Mouse (Mus musculus) limb, embryonic 15.5 days (tissue): ENCODE results near the gene Mknk1. TPM values are rescaled to one million over a fixed set of nuclear protein-coding genes. Genes with fewer than 3 reads are reported as not detected.
A peak's percentile ranks its signal among the peaks of the same experiment; 100 is the strongest.

Experiments
- ATAC-seq: fragments of 200-750 bp; cut with Nextera tagmentation; 2 replicates; pipeline ENCODE4 v1.8.0; 2017; ENCODE audit warnings: low read depth, moderate TSS enrichment; ENCODE audit not compliant: insufficient number of reproducible peaks, low FRiP score, low TSS enrichment
- H3K27ac ChIP-seq: fragments of 300-500 bp; sonication (generic); 2 replicates; pipeline ENCODE4 v1.5.1; 2015; ENCODE audit warnings: moderate library complexity, mild to moderate bottlenecking, inconsistent platforms
- H3K27me3 ChIP-seq: fragments of 300-500 bp; sonication (generic); 2 replicates; pipeline ENCODE4 v1.6.1; 2015; ENCODE audit warnings: inconsistent platforms
- H3K36me3 ChIP-seq: fragments of 300-500 bp; sonication (generic); 2 replicates; pipeline ENCODE4 v1.6.1; 2015; ENCODE audit warnings: inconsistent platforms
- H3K4me1 ChIP-seq: fragments of 300-500 bp; sonication (generic); 2 replicates; pipeline ENCODE4 v1.6.1; 2015; ENCODE audit warnings: inconsistent platforms
- H3K4me2 ChIP-seq: fragments of 300-500 bp; sonication (generic); 2 replicates; pipeline ENCODE4 v1.6.1; 2015; ENCODE audit warnings: mild to moderate bottlenecking, inconsistent platforms
- H3K4me3 ChIP-seq: fragments of 300-500 bp; sonication (generic); 2 replicates; pipeline ENCODE4 v1.5.1; 2015; ENCODE audit warnings: mild to moderate bottlenecking, inconsistent platforms
- H3K9ac ChIP-seq: fragments of 300-500 bp; sonication (generic); 2 replicates; pipeline ENCODE4 v1.6.1; 2015; ENCODE audit warnings: inconsistent platforms
- H3K9me3 ChIP-seq: fragments of 300-500 bp; sonication (generic); 2 replicates; pipeline ENCODE4 v1.6.1; 2016; ENCODE audit warnings: inconsistent platforms
- WGBS: fragments of 180-500 bp; shearing (Covaris S2); methylation state at CpG from one replicate; pipeline ENCODE4 v1.1.7; 2015; 5-methylcytosine and 5-hydroxymethylcytosine counted together
- polyA plus RNA-seq: library from polyadenylated mRNA; unstranded; fragments of >200 nt; fragmentation: Nextera tagmentation; extraction: Ambion mirVana; gene quantifications from 2 replicates; pipeline ENCODE4 v1.2.1, GENCODE M21; 2015

Gene Mknk1
- polyA plus RNA-seq = 31.8 and 32.7 TPM in 2 replicates

DNA sequence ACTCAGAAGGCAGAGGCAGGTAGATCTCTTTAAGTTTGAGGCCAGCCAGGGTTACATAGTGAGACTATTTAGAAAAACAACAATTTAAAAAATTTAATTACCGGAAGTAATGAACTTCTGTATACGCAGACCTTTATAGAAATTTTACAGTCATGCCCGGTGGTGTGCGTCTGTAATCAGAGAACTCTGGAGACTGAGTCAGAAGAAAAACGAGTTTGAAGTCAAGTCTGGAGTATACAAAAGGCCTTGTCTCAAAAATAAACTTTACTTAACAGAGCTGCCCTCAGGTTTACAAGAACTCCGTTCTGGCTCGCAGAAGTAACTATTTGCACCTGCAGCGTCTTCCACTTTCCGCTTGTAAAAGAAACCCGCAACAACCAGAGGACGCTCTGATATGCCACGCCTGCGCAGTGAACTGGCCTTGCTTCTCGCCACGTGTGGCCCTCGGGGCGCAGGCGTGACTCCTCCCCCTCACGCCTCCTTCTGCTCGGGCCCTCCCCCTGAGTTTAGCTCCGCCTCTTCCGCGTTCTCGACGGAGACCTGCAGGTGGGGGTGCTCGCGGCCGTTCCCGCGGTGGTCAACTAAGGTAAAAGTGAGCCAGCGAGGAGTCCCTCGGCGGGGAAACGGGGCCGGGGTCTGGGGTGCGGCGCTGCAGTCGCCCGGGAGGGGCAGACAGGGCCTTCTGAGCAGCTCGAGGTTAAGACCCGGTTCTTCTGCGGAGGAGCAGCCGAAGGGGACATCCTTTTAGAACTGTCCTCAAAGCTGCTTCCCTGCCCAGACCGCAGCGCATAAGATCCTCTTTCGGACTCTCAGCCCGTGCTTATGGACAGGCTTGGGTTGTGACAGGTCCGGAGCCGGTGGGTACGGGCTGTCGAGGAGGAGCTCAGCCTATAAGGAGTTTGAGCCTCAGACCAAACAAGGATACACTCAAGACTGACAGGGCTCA, at the start of gene Mknk1:
Mknk1 (plus strand) TSS at position 503 of the 946 bp plus-strand sequence.
- Histone ChIP-seq H3K27ac (peak within 1 kb of the TSS; percentile 71), H3K4me1 (peaks cover 6% of the 10 kb centered on the region), H3K4me3 (peak within 1 kb of the TSS; percentile 64), H3K9me3 (no peaks in the 10 kb centered on the region), H3K9ac (peak within 1 kb of the TSS; percentile 46; the same call in 1 of the 2 replicates), H3K4me2 (peak within 1 kb of the TSS; percentile 61), H3K36me3 (peaks cover 18% of the 10 kb centered on the region), H3K27me3 (no peaks in the 10 kb centered on the region)
- under 1% methylated on average over 51 of the region's 51 CpGs for WGBS
- peak; percentile 92 for ATAC-seq

DNA sequence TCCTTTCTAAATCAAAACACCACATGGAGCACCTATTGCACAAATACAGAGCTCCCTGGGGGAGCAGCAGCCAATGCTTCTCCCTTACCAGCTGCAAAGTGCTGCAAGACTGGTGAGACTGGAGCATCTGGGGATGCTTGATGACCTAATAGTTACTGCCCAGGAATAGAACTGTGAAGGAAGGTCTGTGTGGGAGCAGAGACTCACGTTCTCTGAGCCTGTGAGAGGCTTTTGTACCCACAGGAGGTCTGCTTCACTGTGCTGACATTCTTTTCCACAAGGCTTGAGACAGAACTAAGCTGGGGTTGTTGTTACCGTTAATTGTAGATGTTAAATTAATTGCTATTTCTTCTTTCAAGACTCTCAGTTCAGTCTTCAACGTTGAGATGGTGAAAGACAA, 48.1 kb upstream of the Mknk1 start:
- Histone ChIP-seq H3K27ac (no peak overlapping the region), H3K9me3 (no peaks in the 10 kb centered on the region), H3K36me3 (peaks cover 59% of the 10 kb centered on the region), H3K27me3 (no peaks in the 10 kb centered on the region), H3K4me2 (no peak overlapping the region), H3K4me1 (peaks cover under 1% of the 10 kb centered on the region; the same call in 1 of the 2 replicates), H3K4me3 (no peak overlapping the region), H3K9ac (no peak overlapping the region)
- ATAC-seq = no peak
- WGBS = 81% methylated on average over 3 of the region's 3 CpGs

GRCm38 (mm10) chr4:115795360-115795759, 43.6 kb upstream of the Mknk1 start:
- Histone ChIP-seq H3K9ac (no peak overlapping the region), H3K9me3 (no peaks in the 10 kb centered on the region), H3K4me1 (no peaks in the 10 kb centered on the region), H3K27ac (no peak overlapping the region), H3K4me3 (no peak overlapping the region), H3K4me2 (no peak overlapping the region), H3K36me3 (peaks cover 62% of the 10 kb centered on the region), H3K27me3 (no peaks in the 10 kb centered on the region)
- ATAC-seq = no peak
- 27% methylated on average over 3 of the region's 3 CpGs for WGBS

- 78% methylated on average over 3 of the region's 3 CpGs for WGBS
- no peak for ATAC-seq
- Histone ChIP-seq H3K4me1 (no peaks in the 10 kb centered on the region), H3K36me3 (peaks cover 58% of the 10 kb centered on the region), H3K4me2 (no peak overlapping the region), H3K27me3 (no peaks in the 10 kb centered on the region), H3K9me3 (no peaks in the 10 kb centered on the region), H3K4me3 (no peak overlapping the region), H3K27ac (no peak overlapping the region), H3K9ac (no peak overlapping the region)
These were observed 39.0 kb upstream of the Mknk1 start for GRCm38 (mm10) chr4:115799981-115800380.

GRCm38 (mm10) chr4:115812326-115812725, 26.7 kb upstream of the Mknk1 start:
- H3K36me3 ChIP-seq = peaks cover 31% of the 10 kb centered on the region
- no peak overlapping the region for H3K4me2 ChIP-seq
- no peak overlapping the region for H3K4me3 ChIP-seq
- H3K27me3 ChIP-seq = no peaks in the 10 kb centered on the region
- no peak overlapping the region for H3K27ac ChIP-seq
- no peak for ATAC-seq
- no peaks in the 10 kb centered on the region for H3K4me1 ChIP-seq
- whole genome bisulfite sequencing = 79% methylated on average over 4 of the region's 4 CpGs
- H3K9ac ChIP-seq = no peak overlapping the region
- no peaks in the 10 kb centered on the region for H3K9me3 ChIP-seq

DNA sequence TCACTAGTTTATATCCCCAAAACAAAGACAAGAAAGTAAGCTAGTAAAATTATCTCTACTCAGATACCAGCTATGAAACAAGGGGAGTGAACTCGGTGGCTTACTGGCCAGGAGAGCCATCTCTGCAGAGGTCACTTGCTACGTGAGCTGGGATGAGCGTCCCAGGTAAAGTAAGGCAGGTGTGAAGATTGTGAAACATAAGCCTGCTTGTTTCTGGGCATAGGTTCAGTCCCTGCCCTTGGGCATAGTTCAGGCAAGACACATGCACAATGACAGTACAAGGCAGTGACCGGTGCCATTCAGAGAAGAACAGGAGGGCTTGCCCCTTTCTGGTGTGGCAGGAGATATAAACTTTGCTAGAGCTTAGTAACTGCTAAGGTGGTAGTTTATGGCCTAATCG, 23.4 kb upstream of the Mknk1 start:
- WGBS = 90% methylated on average over 5 of the region's 5 CpGs
- no peak overlapping the region for H3K4me3 ChIP-seq
- H3K4me1 ChIP-seq = no peaks in the 10 kb centered on the region
- H3K36me3 ChIP-seq = peaks cover 31% of the 10 kb centered on the region
- no peak overlapping the region for H3K4me2 ChIP-seq
- ATAC-seq = no peak
- H3K27me3 ChIP-seq = no peaks in the 10 kb centered on the region
- no peaks in the 10 kb centered on the region for H3K9me3 ChIP-seq
- no peak overlapping the region for H3K27ac ChIP-seq
- no peak overlapping the region for H3K9ac ChIP-seq

DNA sequence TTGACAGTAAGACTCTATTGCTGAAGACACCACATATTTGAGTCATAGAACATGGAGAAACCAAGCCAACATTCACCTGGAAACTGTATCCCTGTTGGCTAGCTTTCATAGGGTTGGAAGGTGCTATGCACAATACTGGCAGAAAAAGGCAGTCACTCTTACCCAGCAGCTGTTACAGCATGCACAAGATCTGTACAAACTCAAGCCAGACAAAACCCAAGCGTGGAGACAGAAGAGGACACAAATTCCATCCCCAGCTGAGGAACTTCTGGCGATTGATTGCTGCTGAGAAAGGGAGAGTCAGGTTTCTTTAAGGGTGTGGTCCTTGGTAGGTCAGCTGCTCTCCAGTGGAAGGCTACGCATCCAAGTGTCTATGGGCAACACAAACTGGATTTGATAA, 18.8 kb upstream of the Mknk1 start:
- H3K36me3 ChIP-seq = peaks cover 13% of the 10 kb centered on the region
- no peak overlapping the region for H3K4me2 ChIP-seq
- no peak for ATAC-seq
- no peaks in the 10 kb centered on the region for H3K27me3 ChIP-seq
- 67% methylated on average over 3 of the region's 3 CpGs for WGBS
- no peak overlapping the region for H3K27ac ChIP-seq
- no peak overlapping the region for H3K9ac ChIP-seq
- no peaks in the 10 kb centered on the region for H3K4me1 ChIP-seq
- no peaks in the 10 kb centered on the region for H3K9me3 ChIP-seq
- no peak overlapping the region for H3K4me3 ChIP-seq

DNA sequence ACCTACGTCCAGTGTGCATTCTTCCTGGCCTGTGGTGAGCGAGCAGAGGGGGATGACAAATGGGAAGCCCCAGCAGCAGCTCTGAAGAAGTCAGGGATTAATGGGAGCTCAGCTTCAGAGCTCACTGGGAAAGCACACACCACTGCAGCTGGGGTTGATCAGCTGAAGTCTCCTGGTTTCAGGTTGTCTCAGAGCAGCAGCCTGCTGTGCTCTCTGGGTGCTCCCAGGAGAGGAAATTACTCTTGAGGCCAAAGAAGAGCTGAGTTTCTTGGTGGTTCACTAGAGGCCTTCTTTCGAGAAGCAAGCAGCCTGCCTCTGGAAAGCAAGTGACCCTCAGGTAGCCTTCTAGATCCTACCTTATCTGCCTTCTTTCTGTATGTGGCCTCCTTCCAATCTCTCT, 18.1 kb upstream of the Mknk1 start:
- no peaks in the 10 kb centered on the region for H3K9me3 ChIP-seq
- no peak overlapping the region for H3K4me3 ChIP-seq
- no peak for ATAC-seq
- H3K27me3 ChIP-seq = no peaks in the 10 kb centered on the region
- WGBS = 76% methylated on average over 3 of the region's 3 CpGs
- H3K36me3 ChIP-seq = peaks cover 7% of the 10 kb centered on the region
- no peak overlapping the region for H3K9ac ChIP-seq
- H3K4me1 ChIP-seq = no peaks in the 10 kb centered on the region
- no peak overlapping the region for H3K4me2 ChIP-seq
- no peak overlapping the region for H3K27ac ChIP-seq

DNA sequence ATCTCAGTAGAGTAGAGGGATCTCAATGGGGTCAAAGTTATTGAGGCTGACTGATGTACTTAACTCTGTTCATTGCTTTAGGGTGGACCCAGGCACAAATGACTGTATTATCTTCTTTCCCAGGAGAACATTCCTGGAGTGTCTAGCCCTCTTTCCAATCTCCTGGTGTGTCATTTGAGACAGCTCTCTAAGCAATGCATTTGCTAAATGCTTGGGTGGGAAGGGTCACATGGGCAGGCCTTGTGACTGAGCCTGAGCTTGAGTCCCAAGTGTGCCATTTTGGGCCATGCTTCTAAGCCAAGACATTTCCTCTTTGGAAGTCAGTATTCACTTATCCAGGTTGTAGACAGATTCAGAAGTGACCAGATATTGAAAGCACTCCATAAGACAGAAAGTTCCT, 17.6 kb upstream of the Mknk1 start:
- ATAC-seq = no peak

GRCm38 (mm10) chr4:115821928-115822327, 17.1 kb upstream of the Mknk1 start:
- Histone ChIP-seq H3K9ac (no peak overlapping the region), H3K36me3 (no peaks in the 10 kb centered on the region), H3K4me1 (peaks cover under 1% of the 10 kb centered on the region; the same call in 1 of the 2 replicates), H3K4me2 (no peak overlapping the region), H3K4me3 (no peak overlapping the region), H3K27ac (no peak overlapping the region), H3K9me3 (no peaks in the 10 kb centered on the region), H3K27me3 (no peaks in the 10 kb centered on the region)
- WGBS = 62% methylated on average over 3 of the region's 3 CpGs
- ATAC-seq = no peak

More for the DNA sequence above, 17.6 kb upstream of the Mknk1 start:
- Histone ChIP-seq H3K4me1 (no peaks in the 10 kb centered on the region), H3K4me2 (no peak overlapping the region), H3K9ac (no peak overlapping the region), H3K9me3 (no peaks in the 10 kb centered on the region), H3K27me3 (no peaks in the 10 kb centered on the region), H3K36me3 (peaks cover 3% of the 10 kb centered on the region), H3K4me3 (no peak overlapping the region), H3K27ac (no peak overlapping the region)

DNA sequence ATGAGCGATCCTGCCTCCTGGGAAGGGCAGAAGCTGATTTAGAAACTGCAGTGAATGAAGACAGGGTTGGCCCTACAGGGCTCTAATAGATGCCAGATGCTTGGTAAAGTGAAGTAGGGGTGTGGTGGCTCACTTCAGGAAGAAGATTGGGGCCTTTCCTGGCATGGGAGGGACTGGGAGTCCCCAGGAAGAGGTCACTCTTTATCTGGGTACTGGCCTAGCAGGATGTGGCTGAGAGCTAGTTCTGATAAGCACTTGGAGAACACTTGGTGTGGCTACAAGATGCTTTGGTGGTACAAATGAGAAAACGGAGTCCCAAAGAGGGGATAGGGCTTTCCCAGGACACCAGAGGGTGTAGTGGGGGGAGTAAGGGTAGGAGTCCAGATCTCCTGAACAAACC, 14.8 kb upstream of the Mknk1 start:
- no peaks in the 10 kb centered on the region for H3K9me3 ChIP-seq
- H3K4me2 ChIP-seq = no peak overlapping the region
- ATAC-seq = no peak
- H3K9ac ChIP-seq = no peak overlapping the region
- H3K4me1 ChIP-seq = peaks cover 16% of the 10 kb centered on the region
- H3K4me3 ChIP-seq = no peak overlapping the region
- H3K36me3 ChIP-seq = no peaks in the 10 kb centered on the region
- WGBS = 66% methylated on average over 2 of the region's 2 CpGs
- no peaks in the 10 kb centered on the region for H3K27me3 ChIP-seq
- H3K27ac ChIP-seq = no peak overlapping the region

GRCm38 (mm10) chr4:115825271-115825670, 13.7 kb upstream of the Mknk1 start:
- H3K4me1 ChIP-seq = peaks cover 16% of the 10 kb centered on the region
- H3K4me3 ChIP-seq = no peak overlapping the region
- no peaks in the 10 kb centered on the region for H3K27me3 ChIP-seq
- 70% methylated on average over 2 of the region's 2 CpGs for WGBS
- no peaks in the 10 kb centered on the region for H3K36me3 ChIP-seq
- no peak for ATAC-seq
- no peak overlapping the region for H3K9ac ChIP-seq
- no peaks in the 10 kb centered on the region for H3K9me3 ChIP-seq
- no peak overlapping the region for H3K4me2 ChIP-seq
- H3K27ac ChIP-seq = no peak overlapping the region
